Mouse (Mus musculus) monocyte, adult 2 months (primary cell): ENCODE measurements around the gene Elp5.
"Not testable (repeated sequence)": the region's sequence is repeated elsewhere in the genome, so short reads cannot be mapped to it uniquely, and the experiment has no call there.

Experiments
- DNase-seq, 2 experiments: peaks; one replicate each; pipeline ENCODE4 v3.0.0; 2022; ENCODE audit warnings: low spot score in 2 of 2, low read depth in 1 of 2

Gene Elp5

GRCm38 (mm10) chr11:69961841-69962240 is 20.5 kb downstream of the Elp5 start:
- no peak for DNase-seq

DNA sequence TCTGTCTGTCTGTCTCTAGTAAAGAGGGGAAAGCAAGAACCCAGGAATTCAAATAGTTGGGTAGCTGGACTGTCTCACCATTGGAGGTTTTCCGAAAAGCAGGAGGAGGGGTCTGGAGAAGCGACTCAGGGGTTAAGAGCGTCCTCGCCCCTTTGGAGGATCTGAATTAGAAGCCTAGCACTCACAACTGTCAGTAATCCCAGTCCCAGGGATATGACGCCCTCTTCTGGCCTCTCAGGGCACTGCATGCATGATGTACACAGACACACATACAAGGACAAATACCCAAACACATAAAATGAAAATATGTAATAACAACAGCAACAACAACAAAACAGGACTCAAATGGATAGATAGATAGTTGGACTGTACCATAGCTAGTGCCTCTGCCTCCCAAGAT is 21.7 kb downstream of the Elp5 start:
- DNase-seq, result no peak

DNA sequence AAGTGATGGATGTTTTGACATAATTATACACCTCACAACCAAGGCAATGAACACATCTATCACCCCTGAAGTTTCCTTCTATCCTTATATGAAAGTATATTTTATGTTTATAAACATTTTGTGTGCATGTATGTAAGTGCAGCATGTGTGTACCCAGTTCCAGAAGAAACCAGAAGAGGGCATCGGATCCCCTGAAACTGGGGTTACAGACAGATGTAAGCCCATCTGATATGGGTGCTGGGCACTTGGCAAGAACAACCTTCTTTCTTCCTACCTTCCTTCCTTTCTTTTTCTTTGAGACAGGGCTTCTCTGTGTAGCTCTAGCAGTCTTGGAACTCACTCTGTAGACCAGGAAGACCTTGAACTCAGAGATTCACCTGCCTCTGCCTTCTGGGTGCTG is 26.1 kb downstream of the Elp5 start:
- no peak for DNase-seq

GRCm38 (mm10) chr11:69955618-69956017 is 26.7 kb downstream of the Elp5 start:
- DNase-seq, result not testable (repeated sequence)

DNA sequence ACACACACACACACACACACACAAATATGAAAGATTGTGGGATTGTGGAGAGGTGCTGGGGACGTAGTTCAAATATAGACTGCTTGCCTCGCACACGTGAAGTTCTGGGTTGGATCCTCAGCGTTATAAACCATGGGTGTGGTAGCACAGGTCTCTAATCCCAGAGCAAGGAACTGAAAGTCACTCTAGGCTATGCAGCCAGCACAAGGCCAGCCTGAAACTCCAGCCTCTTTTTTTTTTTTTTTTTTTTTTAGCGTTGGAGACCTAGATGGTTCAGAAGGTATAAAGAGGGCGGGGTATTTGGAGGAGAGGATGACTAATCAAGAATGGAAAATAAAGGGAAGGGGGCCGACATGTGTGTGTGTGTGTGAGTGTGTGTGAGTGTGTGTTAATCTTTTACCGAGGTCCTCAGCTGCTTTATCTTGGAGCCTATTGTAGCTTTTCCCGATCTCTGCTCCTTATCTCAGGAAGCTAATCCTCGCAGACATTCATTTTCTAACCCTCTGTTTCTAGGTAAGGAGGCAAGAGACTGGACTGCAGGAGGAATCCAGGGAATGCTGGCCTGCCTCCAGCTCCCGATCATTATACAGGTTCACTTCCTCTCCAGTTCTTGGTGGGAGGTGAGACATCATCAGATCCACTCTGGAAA is 28.9 kb downstream of the Elp5 start:
- DNase-seq, result no peak

GRCm38 (mm10) chr11:69952274-69952673 is 30.0 kb downstream of the Elp5 start:
- no peak for DNase-seq

DNA sequence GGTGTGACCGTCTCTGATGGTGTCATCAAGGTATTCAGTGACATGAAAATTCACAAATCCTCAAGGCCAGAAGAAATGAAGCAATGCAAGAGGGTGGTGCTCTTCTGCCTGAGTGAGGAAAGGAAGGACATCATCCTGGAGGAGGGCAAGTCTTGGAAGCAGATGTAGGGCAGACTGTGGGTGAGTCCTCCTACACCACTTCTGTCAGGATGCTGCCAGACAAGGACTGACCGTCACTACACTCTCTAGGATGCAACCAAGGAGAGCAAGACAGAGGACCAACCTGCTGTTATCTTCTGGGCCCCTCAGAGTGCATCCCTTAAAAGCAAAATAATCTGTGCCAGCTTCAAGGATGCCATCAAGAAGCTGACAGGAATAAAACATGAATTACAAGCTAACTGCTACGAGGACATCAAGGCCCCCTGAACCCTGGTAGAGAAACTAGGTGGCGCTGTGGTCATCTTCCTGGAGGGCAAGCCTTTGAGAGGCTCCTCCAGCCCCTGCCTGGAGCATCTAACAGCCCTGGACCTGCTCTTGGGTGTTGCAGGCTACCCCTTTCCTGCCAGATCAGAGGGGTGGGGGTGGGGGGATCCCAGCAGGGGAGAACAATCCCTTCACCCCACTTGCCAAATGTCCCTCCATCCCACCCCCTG is 31.4 kb downstream of the Elp5 start:
- no peak for DNase-seq

DNA sequence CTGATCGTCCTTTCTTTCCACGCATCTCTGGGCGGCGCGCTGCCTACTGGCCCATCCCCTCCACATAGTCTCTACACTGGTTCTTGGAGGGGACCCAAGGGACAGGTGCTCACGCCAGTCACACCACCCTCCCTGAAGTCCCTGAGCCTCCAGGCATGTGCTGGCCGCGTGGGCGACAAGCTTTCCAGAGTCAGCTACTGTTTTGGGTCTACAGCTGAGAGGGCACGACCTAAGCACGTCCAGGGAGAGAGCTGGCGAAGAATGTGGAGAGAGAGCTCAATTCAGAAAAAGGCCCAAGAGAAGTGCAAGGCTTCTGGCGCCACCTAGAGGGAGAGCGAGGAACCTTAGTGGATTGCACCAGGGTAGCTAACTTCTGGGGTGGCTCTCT is 33.6 kb downstream of the Elp5 start:
- DNase-seq, result peak; percentile 70 to 79

- peak in 1 of 2 experiments; percentile 63 for DNase-seq
Observed at GRCm38 (mm10) chr11:69948066-69948762, 34.1 kb downstream of the Elp5 start, which contains the start of gene Slc2a4. Gene Slc2a4, minus strand, starts transcription at chr11:69948188.

DNA sequence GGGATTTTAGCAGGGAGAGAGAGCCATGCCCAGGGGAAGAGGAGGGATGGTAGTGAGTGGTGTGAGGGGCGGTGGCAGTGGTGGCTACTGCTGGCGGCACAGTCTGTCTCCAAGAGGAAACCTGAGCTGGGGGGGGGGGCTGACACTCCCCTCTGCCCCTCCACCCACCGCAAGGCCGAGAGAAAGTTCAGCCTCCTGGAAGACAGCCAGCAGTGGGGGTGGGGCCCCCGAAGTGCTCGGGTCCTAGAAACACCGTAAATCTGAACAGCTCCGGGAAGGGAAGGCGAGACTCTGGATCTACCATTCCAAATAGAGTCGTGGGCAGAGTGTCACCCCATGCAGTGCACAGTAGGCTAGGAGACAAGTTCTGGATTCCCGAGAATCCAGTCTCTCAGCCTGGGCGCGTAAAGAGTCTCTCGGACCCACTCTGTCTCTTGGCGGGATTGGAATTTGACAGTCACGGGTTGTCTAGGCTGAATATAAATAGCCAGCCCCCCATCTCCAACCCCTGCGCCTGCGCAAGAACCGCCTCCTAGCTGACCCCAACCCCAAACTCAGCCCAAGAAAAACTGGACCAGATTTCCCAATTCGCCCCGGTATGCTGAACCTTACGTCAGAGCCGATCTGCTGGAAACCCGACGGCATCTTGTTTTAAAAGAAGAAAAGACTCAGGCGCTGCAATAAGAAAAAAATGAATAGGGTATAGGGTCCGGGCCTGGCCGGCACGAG is 34.8 kb downstream of the Elp5 start:
- no peak for DNase-seq

GRCm38 (mm10) chr11:69945997-69946891 is 36.1 kb downstream of the Elp5 start:
- DNase-seq, result no peak

GRCm38 (mm10) chr11:69945216-69945615 is 37.1 kb downstream of the Elp5 start:
- no peak for DNase-seq

DNA sequence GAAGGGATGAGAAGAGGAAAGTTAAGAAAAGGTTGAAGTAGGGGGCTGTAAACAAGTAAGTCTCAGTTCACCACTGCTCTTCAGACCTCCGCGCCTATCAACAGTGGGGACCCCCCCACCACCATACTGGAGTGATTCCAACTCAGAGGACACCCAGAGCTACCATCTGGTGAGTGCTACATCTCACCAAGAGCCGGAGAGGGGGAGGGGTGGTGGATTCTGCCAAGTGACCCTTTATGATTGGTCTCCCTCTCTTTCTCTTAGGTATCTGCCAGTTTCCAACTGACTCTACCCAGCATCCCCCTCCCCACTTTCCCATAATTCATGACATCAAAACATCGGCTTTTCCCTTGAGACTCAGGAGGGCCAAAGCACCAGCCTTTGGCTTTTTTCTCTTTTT is 41.4 kb downstream of the Elp5 start:
- no peak for DNase-seq

- no peak for DNase-seq
Observed at GRCm38 (mm10) chr11:69939731-69940130, 42.6 kb downstream of the Elp5 start.

GRCm38 (mm10) chr11:69939181-69939580 is 43.1 kb downstream of the Elp5 start:
- DNase-seq, result no peak

- no peak for DNase-seq
Observed at GRCm38 (mm10) chr11:69938401-69938979, 43.8 kb downstream of the Elp5 start.

DNA sequence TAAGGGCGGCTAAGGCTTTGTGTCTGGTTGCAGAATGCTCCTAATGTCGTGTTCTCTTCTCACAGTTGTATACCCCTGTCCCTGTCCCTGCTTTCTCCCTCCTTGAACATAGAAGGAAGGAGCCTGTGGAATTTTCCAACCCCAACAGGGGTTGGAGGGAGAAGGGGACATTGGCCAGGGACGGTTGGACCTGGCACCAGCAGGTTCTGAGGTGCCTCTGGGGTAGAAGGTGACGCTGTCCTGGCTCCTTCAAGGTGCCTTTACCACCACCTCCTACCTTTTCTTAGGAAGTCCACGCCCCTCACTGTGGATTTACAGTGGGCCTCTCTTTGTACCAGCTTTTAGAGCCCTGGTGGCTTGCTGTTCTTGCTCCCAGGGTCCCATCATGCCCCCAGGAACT is 44.5 kb downstream of the Elp5 start:
- no peak for DNase-seq

DNA sequence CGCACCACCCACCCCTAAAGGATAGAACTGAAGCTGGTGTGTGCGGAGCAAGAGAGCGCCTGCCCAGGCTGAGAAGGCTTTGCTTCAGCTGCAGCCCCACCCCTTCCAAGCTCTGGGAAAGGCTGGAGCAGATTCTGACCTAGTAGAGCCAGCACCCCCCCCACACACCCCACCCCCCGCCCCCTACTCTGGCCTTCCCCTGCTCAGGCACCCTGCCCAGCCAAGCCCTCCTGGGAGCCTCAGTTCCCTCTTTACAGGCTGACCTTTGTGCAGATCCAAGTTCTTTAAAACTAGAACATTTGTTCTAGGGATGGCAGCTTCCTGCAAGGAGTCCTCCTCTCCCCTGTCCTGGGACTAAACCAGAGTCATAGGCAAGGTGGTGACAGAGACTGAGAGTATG is 44.9 kb downstream of the Elp5 start:
- no peak for DNase-seq

DNA sequence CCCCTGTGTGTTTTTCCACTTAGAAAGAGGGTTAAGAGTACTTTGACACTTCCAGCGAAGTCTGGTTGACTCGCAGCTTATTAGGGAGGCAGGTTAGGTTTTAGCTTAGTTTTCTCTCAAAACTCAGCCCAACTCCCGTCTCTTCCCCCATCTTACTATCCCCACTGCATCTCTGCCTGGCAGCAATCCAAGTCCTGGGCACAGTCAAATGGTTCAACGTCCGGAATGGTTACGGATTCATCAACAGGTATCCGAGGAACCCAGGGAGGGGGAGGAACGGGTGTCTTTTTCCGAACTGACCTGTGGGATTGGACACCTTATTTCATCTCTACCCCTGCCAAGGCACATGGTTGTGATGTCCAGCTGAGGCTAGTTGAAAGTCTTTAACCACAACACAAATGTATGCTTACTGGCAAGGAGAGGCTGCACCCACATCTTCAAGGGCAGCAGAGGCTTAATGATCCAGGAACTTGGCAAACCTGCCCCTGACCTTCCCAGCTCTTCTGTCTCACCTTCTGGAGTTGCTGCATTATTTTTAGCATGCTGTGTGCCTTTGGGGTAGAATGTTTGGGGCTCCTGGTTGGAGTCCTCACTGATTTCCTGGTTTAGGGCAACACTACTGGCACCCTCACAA is 45.5 kb downstream of the Elp5 start:
- no peak for DNase-seq

GRCm38 (mm10) chr11:69936156-69936555 is 46.2 kb downstream of the Elp5 start:
- no peak for DNase-seq
